Mouse (Mus musculus) intestine, embryonic 15.5 days (tissue): ENCODE measurements around the gene Ypel4. TPM values are rescaled to one million over a fixed set of nuclear protein-coding genes. Genes with fewer than 3 reads are reported as not detected.

Source experiments
- ATAC-seq: fragments of 200-750 bp; cut with Nextera tagmentation; 2 replicates; pipeline ENCODE4 v1.8.0; 2017; ENCODE audit warnings: moderate TSS enrichment, moderate library complexity
- H3K27ac ChIP-seq: fragments of 300-500 bp; sonication (generic); 2 replicates; pipeline ENCODE4 v1.5.1; 2015; ENCODE audit warnings: mild to moderate bottlenecking, inconsistent platforms
- H3K27me3 ChIP-seq: fragments of 300-500 bp; sonication (generic); replicated peaks from 2 replicates; pipeline ENCODE4 v1.6.1; 2015; ENCODE audit warnings: inconsistent platforms
- H3K36me3 ChIP-seq: fragments of 300-500 bp; sonication (generic); 2 replicates; pipeline ENCODE4 v1.6.1; 2015; ENCODE audit warnings: inconsistent platforms
- H3K4me1 ChIP-seq: fragments of 300-500 bp; sonication (generic); replicated peaks from 2 replicates; pipeline ENCODE4 v1.6.1; 2015; ENCODE audit warnings: inconsistent platforms
- H3K4me2 ChIP-seq: fragments of 300-500 bp; sonication (generic); replicated peaks from 2 replicates; pipeline ENCODE4 v1.6.1; 2015; ENCODE audit warnings: mild to moderate bottlenecking, inconsistent platforms
- H3K4me3 ChIP-seq: fragments of 300-500 bp; sonication (generic); replicated peaks from 2 replicates; pipeline ENCODE4 v1.5.1; 2015; ENCODE audit warnings: inconsistent platforms
- H3K9ac ChIP-seq: fragments of 300-500 bp; sonication (generic); 2 replicates; pipeline ENCODE4 v1.6.1; 2015; ENCODE audit warnings: inconsistent platforms
- H3K9me3 ChIP-seq: fragments of 300-500 bp; sonication (generic); 2 replicates; pipeline ENCODE4 v1.6.1; 2016; ENCODE audit warnings: inconsistent platforms
- WGBS: fragments of 180-500 bp; shearing (Covaris S2); methylation state at CpG from one replicate; pipeline ENCODE4 v1.1.7; 2015; 5-methylcytosine and 5-hydroxymethylcytosine counted together
- polyA plus RNA-seq: library from polyadenylated mRNA; unstranded; fragments of >200 nt; fragmentation: Nextera tagmentation; extraction: Ambion mirVana; gene quantifications from 2 replicates; pipeline ENCODE4 v1.2.1, GENCODE M21; 2015

The Ypel4 gene
- 5.1 and 6.0 TPM in 2 replicates for polyA plus RNA-seq

DNA sequence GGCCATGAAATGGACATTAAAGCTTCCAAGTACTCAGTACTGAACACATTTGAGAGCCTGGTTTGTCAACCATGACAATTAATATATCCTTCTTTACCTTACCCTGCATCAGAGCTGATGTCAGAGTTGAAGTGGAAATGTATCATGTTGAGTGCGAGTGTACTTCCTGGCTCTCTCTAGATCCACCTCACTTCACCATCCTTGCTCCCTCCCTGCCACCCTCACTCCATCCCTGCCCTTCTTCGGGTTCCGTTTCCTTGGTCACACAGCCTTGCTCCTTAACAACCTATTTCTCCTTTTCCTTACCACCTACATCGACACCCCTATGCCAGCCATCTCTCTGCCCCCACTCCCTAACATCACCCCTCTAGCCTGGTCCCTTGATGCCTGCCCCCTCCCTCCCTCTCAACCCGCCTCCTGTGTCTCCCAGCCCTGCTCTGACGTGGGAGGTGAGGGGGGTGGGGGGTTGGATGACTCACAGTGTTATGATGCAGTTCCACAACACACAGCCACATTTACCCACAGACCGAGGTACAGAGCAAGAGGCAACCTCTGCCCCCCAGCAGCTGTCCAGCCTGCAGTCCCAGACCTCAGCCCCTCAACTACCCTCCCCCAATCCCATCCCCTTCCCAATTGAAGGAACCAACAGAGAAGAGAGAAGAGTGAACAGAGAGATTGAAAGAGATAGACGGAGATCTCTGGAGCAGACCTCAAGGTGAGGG is at the start of gene Ypel4:
Gene Ypel4 (plus strand): TSS at position 480 of the 722 bp plus-strand sequence.
- H3K9me3 ChIP-seq = no peaks in the 10 kb centered on the region
- peak within 1 kb of the TSS; percentile 65 for H3K4me2 ChIP-seq
- H3K4me1 ChIP-seq = peaks cover 49% of the 10 kb centered on the region
- WGBS = 4% methylated on average over 8 of the region's 8 CpGs
- peak; percentile 40 for ATAC-seq
- peak within 1 kb of the TSS; percentile 18 for H3K9ac ChIP-seq
- H3K27me3 ChIP-seq = 0 out of 2 replicates have a peak, but pooled peaks cover 9% of the 10 kb centered on the region
- H3K27ac ChIP-seq = no peak within 1 kb of the TSS
- peak within 1 kb of the TSS; percentile 32 for H3K4me3 ChIP-seq
- H3K36me3 ChIP-seq = no peaks in the 10 kb centered on the region

GRCm38 (mm10) chr2:84688080-84688844 is 45.6 kb upstream of the Ypel4 start:
- no peak for ATAC-seq
- H3K4me3 ChIP-seq = no peak overlapping the region
- H3K27me3 ChIP-seq = no peaks in the 10 kb centered on the region
- no peak overlapping the region for H3K4me2 ChIP-seq
- WGBS = 89% methylated on average over 2 of the region's 2 CpGs
- H3K27ac ChIP-seq = no peak overlapping the region
- H3K36me3 ChIP-seq = peaks cover 38% of the 10 kb centered on the region
- H3K9me3 ChIP-seq = no peaks in the 10 kb centered on the region
- H3K9ac ChIP-seq = no peak overlapping the region
- H3K4me1 ChIP-seq = no peaks in the 10 kb centered on the region

GRCm38 (mm10) chr2:84690050-84690449 is 43.8 kb upstream of the Ypel4 start:
- Histone ChIP-seq H3K9ac (no peak overlapping the region), H3K4me1 (no peaks in the 10 kb centered on the region), H3K27me3 (no peaks in the 10 kb centered on the region), H3K9me3 (no peaks in the 10 kb centered on the region), H3K36me3 (peaks cover 42% of the 10 kb centered on the region), H3K4me3 (no peak overlapping the region), H3K27ac (no peak overlapping the region), H3K4me2 (no peak overlapping the region)
- no peak for ATAC-seq
- WGBS = 93% methylated on average over 12 of the region's 12 CpGs

DNA sequence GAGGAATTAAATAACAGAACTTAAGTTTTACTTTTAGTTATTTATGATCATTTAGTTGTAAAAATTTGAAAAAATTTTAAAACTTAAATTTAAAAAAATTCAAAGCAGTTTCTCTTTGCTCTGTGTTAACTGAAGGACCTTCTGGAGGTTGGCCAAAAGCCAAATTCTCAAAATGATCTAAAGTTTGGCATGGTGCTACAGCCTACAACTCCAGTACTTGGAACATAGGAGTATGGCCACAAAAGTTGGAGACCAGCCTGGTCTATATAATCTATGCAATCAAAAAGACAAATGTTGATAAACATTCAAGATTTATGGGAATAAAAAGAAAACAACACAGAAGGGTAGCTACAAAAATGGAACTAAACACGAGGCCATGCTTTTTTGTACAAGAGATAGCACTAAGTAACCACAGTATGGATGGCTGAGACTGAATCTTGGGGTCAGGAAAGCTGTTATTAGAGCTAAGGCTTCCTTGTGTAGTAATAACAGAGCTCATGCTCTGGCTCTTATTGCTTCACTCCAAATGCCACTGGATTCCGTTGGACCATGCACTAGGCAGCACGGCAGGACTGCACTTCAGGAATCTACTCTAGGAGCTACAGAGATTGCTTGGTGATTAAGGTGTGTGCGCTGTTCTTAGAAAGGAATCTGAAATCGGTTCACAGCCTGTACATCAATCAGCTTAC is 38.7 kb upstream of the Ypel4 start:
- peaks cover 25% of the 10 kb centered on the region; the same call in 1 of the 2 replicates for H3K36me3 ChIP-seq
- H3K9ac ChIP-seq = no peak overlapping the region
- H3K27ac ChIP-seq = no peak overlapping the region
- H3K27me3 ChIP-seq = no peaks in the 10 kb centered on the region
- peak; percentile 34; the same call in 1 of the 2 replicates for ATAC-seq
- H3K4me3 ChIP-seq = no peak overlapping the region
- no peaks in the 10 kb centered on the region for H3K9me3 ChIP-seq
- H3K4me1 ChIP-seq = no peaks in the 10 kb centered on the region
- 74% methylated on average over 5 of the region's 5 CpGs for WGBS
- H3K4me2 ChIP-seq = no peak overlapping the region

GRCm38 (mm10) chr2:84703497-84703896 is 30.4 kb upstream of the Ypel4 start:
- Histone ChIP-seq H3K4me2 (no peak overlapping the region), H3K9me3 (no peaks in the 10 kb centered on the region), H3K4me1 (0 out of 2 replicates have a peak, but pooled peaks cover 2% of the 10 kb centered on the region), H3K36me3 (peaks cover 3% of the 10 kb centered on the region; the same call in 1 of the 2 replicates), H3K27me3 (no peaks in the 10 kb centered on the region), H3K27ac (no peak overlapping the region), H3K9ac (no peak overlapping the region), H3K4me3 (no peak overlapping the region)
- WGBS = 94% methylated on average over 1 of the region's 1 CpGs
- ATAC-seq = no peak

- peak; percentile 59; the same call in 1 of the 2 replicates for ATAC-seq
- Histone ChIP-seq H3K4me3 (no peak overlapping the region), H3K36me3 (peaks cover 2% of the 10 kb centered on the region; the same call in 1 of the 2 replicates), H3K4me1 (0 out of 2 replicates have a peak, but pooled peaks cover 2% of the 10 kb centered on the region), H3K4me2 (no peak overlapping the region), H3K9ac (no peak overlapping the region), H3K9me3 (no peaks in the 10 kb centered on the region), H3K27ac (peak overlapping the region; percentile 54; the same call in 1 of the 2 replicates), H3K27me3 (no peaks in the 10 kb centered on the region)
- 78% methylated on average over 5 of the region's 5 CpGs for WGBS
These were observed 29.5 kb upstream of the Ypel4 start for GRCm38 (mm10) chr2:84704329-84704728.

DNA sequence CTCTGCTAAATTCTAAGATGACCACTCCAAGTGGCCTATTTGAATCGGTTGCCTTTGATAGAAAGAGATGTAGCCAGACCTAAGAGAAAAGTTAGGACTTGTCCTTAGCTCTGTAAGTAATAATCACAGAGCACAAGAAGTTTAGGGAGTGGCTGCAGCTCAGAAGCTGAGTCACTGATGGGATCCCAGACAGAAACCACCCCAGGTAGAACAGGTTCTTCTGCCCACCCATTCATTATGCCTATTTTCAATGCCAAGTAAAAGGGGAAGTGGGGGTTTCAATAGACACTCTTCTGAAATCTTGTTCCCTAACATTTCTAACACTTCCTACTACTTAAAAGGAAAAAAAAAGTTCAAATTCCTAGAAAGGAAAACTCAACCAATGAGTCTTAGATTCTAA is 28.6 kb upstream of the Ypel4 start:
- Histone ChIP-seq H3K27me3 (no peaks in the 10 kb centered on the region), H3K27ac (peak overlapping the region; percentile 44; the same call in 1 of the 2 replicates), H3K9ac (no peak overlapping the region), H3K4me1 (0 out of 2 replicates have a peak, but pooled peaks cover 2% of the 10 kb centered on the region), H3K4me3 (no peak overlapping the region), H3K9me3 (no peaks in the 10 kb centered on the region), H3K36me3 (peaks cover 5% of the 10 kb centered on the region), H3K4me2 (no peak overlapping the region)
- ATAC-seq = peak; percentile 59; the same call in 1 of the 2 replicates
- WGBS = 82% methylated on average over 1 of the region's 1 CpGs

DNA sequence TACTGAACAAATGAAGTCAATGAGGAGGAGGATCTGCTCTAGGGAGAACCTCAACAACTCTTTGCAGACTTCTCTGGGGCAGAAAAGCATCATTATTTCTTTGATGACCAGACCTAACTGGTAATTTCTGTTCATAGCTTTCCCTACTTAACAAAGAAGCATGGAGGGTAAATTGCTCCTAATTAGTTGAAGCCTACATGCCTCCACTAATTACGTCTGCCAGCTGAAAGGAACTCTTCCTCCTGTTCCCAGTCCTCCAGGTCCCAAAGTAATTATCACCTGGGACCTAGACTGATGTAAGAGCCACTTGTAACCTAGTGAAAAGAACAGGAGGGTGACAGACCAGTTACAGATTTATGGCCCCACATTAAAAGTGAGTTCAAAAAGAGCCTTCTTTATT is 26.3 kb upstream of the Ypel4 start:
- peaks cover 6% of the 10 kb centered on the region for H3K36me3 ChIP-seq
- H3K27me3 ChIP-seq = no peaks in the 10 kb centered on the region
- H3K27ac ChIP-seq = no peak overlapping the region
- H3K9me3 ChIP-seq = no peaks in the 10 kb centered on the region
- H3K9ac ChIP-seq = no peak overlapping the region
- 49% methylated on average over 1 of the region's 1 CpGs for WGBS
- H3K4me1 ChIP-seq = 0 out of 2 replicates have a peak, but pooled peaks cover 2% of the 10 kb centered on the region
- H3K4me3 ChIP-seq = no peak overlapping the region
- no peak for ATAC-seq
- no peak overlapping the region for H3K4me2 ChIP-seq

- Histone ChIP-seq H3K9me3 (no peaks in the 10 kb centered on the region), H3K9ac (no peak overlapping the region), H3K4me1 (no peaks in the 10 kb centered on the region; the same call in 1 of the 2 replicates), H3K4me2 (no peak overlapping the region), H3K4me3 (no peak overlapping the region), H3K27ac (no peak overlapping the region), H3K27me3 (no peaks in the 10 kb centered on the region), H3K36me3 (peaks cover 6% of the 10 kb centered on the region)
- WGBS = 90% methylated on average over 2 of the region's 2 CpGs
- no peak for ATAC-seq
These were observed 22.0 kb upstream of the Ypel4 start for GRCm38 (mm10) chr2:84711898-84712297.

DNA sequence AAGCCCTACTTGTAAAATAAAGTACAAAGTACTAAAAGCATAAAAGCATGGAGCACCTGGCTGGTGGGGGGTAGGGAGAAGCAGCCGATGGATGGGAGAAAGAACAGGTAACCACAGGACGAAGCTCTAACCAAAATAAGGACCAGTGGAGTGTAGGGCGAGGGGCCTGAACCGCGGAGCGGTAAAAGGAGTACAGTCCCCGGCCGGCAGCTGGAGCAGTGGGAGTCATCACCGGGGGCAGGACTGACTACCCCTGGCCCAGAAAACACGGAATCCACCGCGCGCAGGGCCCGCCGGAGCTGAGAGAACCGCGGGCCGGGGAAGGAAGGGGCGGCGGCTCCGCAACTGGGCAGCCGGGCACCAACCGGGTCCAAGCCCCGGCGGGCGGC is 19.4 kb upstream of the Ypel4 start:
- 0% methylated on average over 26 of the region's 26 CpGs for WGBS
- peak overlapping the region; percentile 98 for H3K4me3 ChIP-seq
- H3K4me1 ChIP-seq = no peaks in the 10 kb centered on the region; the same call in 1 of the 2 replicates
- H3K27ac ChIP-seq = peak overlapping the region; percentile 100
- H3K9me3 ChIP-seq = no peaks in the 10 kb centered on the region
- peak overlapping the region; percentile 60 for H3K4me2 ChIP-seq
- no peaks in the 10 kb centered on the region for H3K27me3 ChIP-seq
- H3K36me3 ChIP-seq = peaks cover 6% of the 10 kb centered on the region
- peak overlapping the region; percentile 91 for H3K9ac ChIP-seq
- ATAC-seq = no peak

GRCm38 (mm10) chr2:84714811-84715561 is 18.9 kb upstream of the Ypel4 start, which contains the start of gene Zdhhc5:
Gene Zdhhc5 (minus strand): TSS chr2:84715180.
- H3K4me1 ChIP-seq = no peaks in the 10 kb centered on the region; the same call in 1 of the 2 replicates
- peak within 1 kb of the TSS; percentile 100 for H3K27ac ChIP-seq
- WGBS = under 1% methylated on average over 104 of the region's 107 CpGs
- H3K4me2 ChIP-seq = peak within 1 kb of the TSS; percentile 82
- no peaks in the 10 kb centered on the region for H3K9me3 ChIP-seq
- peak within 1 kb of the TSS; percentile 98 for H3K4me3 ChIP-seq
- H3K9ac ChIP-seq = peak within 1 kb of the TSS; percentile 91
- peak; percentile 96 for ATAC-seq
- no peaks in the 10 kb centered on the region for H3K27me3 ChIP-seq
- peaks cover 3% of the 10 kb centered on the region for H3K36me3 ChIP-seq
